Mouse (Mus musculus) urinary bladder, adult 2 months (tissue): ENCODE results near the gene Sh3rf1. TPM values are rescaled to one million over a fixed set of nuclear protein-coding genes. Genes with fewer than 3 reads are reported as not detected.

Experiments
- DNase-seq: peaks from one replicate; pipeline ENCODE4 v3.0.0; 2022; ENCODE audit warnings: low spot score
- polyA plus RNA-seq: library from polyadenylated mRNA; depleted of rRNA; stranded (reverse); fragments of >200 nt; gene quantifications from 2 replicates; pipeline ENCODE4 v1.2.3, GENCODE M21; 2012

Sh3rf1 gene
- polyA plus RNA-seq, 1 experiment = 12.7 TPM

- no peak for DNase-seq
Measured at GRCm38 (mm10) chr8:61286394-61286793, 62.7 kb downstream of the Sh3rf1 start.

- DNase-seq = no peak
Measured at GRCm38 (mm10) chr8:61286795-61287385, 63.2 kb downstream of the Sh3rf1 start.

GRCm38 (mm10) chr8:61288006-61288566, 64.4 kb downstream of the Sh3rf1 start:
- DNase-seq = no peak

GRCm38 (mm10) chr8:61288676-61289075, 65.0 kb downstream of the Sh3rf1 start:
- DNase-seq = no peak

GRCm38 (mm10) chr8:61295040-61295439, 71.4 kb downstream of the Sh3rf1 start:
- DNase-seq = no peak

GRCm38 (mm10) chr8:61295441-61295840, 71.8 kb downstream of the Sh3rf1 start:
- DNase-seq = no peak

GRCm38 (mm10) chr8:61298828-61299227, 75.2 kb downstream of the Sh3rf1 start:
- DNase-seq = no peak

- no peak for DNase-seq
Measured at GRCm38 (mm10) chr8:61301298-61302028, 77.8 kb downstream of the Sh3rf1 start.

GRCm38 (mm10) chr8:61302029-61302368, 78.3 kb downstream of the Sh3rf1 start:
- no peak for DNase-seq

- no peak for DNase-seq
Measured at GRCm38 (mm10) chr8:61305451-61306070, 81.9 kb downstream of the Sh3rf1 start.

GRCm38 (mm10) chr8:61306501-61307112, 82.9 kb downstream of the Sh3rf1 start:
- no peak for DNase-seq

- DNase-seq = no peak
Measured at GRCm38 (mm10) chr8:61308896-61309295, 85.2 kb downstream of the Sh3rf1 start.

- DNase-seq = no peak
Measured at GRCm38 (mm10) chr8:61309530-61310402, 86.1 kb downstream of the Sh3rf1 start.

- DNase-seq = no peak
Measured at GRCm38 (mm10) chr8:61310403-61310871, 86.8 kb downstream of the Sh3rf1 start.

- DNase-seq = no peak
Measured at GRCm38 (mm10) chr8:61313016-61313415, 89.3 kb downstream of the Sh3rf1 start.

GRCm38 (mm10) chr8:61316012-61316767, 92.5 kb downstream of the Sh3rf1 start:
- DNase-seq = no peak

- no peak for DNase-seq
Measured at GRCm38 (mm10) chr8:61316813-61317534, 93.3 kb downstream of the Sh3rf1 start.

GRCm38 (mm10) chr8:61317535-61318136, 94.0 kb downstream of the Sh3rf1 start:
- DNase-seq = no peak

- DNase-seq = no peak
Measured at GRCm38 (mm10) chr8:61321216-61321615, 97.5 kb downstream of the Sh3rf1 start.
